Mouse (Mus musculus): ENCODE results near the gene Foxa3.
"Not testable (repeated sequence)": the region's sequence is repeated elsewhere in the genome, so short reads cannot be mapped to it uniquely, and the experiment has no call there.

Foxa3 gene

DNA sequence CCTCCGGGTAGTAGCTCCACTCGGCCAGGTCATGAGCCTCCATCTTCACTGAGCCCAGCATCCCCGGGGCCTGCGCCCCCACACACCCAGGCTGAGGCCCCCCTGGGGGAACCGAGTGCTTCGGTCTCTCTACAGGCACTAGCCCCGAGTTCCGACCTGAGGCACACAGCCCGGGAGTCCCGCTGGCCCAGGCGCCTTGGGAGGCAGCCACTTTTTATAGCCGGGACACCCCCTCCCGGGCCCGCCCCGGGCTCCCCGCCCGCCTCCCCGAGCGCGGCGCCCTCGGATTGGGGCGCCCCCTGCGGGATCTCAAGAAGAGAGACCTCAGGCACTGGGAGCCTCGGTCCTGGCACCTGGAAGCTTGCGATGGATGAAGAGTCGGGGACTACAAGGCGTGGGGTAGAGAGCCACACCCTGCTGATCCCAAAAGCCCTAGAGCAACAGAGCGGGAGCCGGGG, at the start of gene Foxa3:
Foxa3 (minus strand) TSS at position 182 of the 458 bp plus-strand sequence.
- peak; percentile 84 for DNase-seq (ENCODE audit: low read depth, low spot score)

DNA sequence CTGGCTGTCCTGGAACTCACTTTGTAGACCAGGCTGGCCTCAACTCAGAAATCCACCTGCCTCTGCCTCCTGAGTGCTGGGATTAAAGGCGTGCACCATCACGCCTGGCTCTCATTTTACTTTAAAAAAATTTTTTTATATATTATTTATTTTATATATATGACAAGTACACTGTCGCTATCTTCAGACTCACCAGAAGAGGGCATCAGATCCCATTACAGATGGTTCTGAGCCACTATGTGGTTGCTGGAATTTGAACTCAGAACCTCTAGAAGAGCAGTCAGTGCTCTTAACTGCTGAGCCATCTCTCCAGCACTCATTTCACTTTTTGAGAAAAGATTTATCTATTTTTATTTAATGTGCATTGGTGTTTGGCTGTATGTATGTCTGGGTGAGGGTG, 47.7 kb upstream of the Foxa3 start:
- DNase-seq (ENCODE audit: low read depth, low spot score): not testable (repeated sequence)

DNA sequence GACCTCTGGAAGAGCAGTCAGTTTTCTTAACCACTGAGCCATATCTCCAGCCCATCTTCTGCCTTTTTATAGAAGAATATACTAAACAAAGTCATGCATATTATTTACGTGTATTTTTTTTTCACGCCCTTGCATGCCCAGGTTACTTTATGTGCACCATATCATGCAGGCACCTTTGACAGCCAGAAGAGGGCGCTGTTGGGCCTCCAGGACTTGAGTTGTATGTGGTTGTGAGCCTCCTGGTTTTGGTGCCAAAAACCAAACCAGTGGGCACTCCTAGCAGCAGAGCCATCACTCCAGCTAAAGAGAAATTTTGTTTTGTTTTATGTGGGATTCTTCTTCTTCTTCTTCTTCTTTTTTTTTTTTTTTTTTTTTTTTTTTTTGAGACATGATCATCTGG, 46.2 kb upstream of the Foxa3 start:
- peak; percentile 66 for DNase-seq (ENCODE audit: low read depth, low spot score)

DNA sequence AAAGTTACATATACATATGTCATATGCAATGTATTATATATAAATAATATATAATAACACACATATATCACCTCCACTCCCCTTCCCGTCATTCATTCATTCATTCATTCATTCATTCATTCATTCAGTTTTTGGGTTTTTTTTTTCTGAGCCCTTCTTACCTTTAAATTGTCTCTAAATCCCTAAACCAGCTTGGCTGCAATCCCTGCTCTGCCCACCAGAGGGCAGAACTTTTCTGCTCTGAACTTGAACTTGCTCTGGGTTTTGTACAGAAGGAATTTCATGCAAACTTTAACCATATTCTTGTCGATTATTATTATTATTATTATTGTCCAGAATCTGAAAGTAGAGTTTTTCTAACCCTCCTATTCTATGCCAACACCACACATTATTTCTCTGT, 45.4 kb upstream of the Foxa3 start:
- DNase-seq (ENCODE audit: low read depth, low spot score): peak; percentile 83

DNA sequence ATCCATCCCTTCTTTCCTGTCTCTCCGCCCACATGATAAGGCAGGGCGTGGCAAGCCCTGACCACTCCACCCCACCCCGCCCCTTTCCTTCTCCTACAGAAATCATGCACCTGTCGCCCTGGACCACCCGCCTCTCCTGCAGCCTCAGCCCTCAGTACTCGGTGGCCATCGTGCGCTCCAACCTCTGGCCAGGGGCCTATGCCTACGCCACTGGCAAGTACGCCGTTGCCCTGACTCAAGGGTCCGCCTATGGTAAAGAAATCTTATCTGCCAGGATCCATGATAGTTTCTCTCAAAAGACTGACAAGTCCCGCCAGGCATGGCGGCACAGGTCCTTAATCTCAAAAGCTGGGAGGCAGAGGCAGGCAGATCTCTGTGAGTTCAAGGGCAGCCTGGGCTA, 44.6 kb upstream of the Foxa3 start:
- no peak for DNase-seq (ENCODE audit: low read depth, low spot score)

DNA sequence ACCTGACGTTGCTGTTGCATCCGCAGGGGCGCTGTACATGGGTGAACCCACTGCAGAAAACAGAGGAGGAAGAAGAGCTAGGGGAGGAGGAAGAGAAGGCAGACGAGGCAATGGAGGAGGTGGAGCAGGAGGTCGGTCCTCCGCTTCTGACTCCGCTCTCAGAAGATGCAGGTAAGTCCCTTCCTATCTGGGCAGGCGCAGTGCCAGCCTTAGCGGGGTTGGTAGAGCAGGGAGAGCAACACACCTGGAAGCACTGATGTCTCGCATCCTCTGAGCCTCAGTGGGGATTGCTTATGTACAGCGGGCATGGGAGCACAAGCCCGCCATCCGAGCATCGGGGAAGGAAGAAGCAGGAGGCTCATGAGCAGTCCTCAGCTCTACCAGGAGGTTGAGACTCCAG, 43.7 kb upstream of the Foxa3 start:
- no peak for DNase-seq (ENCODE audit: low read depth, low spot score)

DNA sequence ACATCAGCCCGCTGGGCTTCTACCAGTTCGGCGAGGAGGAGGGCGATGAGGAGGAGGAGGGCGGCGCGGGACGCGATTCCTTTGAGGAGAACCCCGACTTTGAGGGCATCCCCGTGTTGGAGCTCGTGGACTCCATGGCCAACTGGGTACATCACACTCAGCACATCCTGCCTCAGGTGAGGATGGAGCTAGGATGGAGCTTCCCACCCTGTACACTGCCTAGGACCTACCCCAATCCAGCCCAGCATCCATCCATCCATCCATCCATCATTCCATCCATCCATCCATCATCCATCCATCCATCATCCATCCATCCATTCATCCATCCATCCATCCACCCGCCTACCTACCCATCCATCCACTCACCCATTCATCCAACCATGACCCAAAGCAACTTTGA, 42.6 kb upstream of the Foxa3 start:
- no peak for DNase-seq (ENCODE audit: low read depth, low spot score)

DNA sequence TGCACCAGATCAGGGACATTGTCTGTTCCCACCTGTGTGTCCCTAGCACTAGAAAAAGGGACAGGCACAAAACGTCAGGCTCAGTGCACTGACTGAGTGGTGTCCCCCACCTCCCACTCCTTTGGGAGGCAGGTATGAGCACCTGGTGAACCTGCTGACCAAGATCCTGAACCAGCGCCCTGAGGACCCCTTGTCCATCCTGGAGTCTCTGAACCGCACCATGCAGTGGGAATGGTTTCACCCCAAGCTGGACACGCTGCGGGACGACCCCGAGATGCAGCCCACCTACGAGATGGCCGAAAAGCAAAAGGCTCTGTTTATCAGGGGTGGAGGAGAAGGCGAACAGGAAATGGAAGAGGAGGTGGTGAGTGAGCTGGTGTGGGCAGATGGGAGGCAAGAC, 34.1 kb upstream of the Foxa3 start:
- DNase-seq (ENCODE audit: low read depth, low spot score): no peak

DNA sequence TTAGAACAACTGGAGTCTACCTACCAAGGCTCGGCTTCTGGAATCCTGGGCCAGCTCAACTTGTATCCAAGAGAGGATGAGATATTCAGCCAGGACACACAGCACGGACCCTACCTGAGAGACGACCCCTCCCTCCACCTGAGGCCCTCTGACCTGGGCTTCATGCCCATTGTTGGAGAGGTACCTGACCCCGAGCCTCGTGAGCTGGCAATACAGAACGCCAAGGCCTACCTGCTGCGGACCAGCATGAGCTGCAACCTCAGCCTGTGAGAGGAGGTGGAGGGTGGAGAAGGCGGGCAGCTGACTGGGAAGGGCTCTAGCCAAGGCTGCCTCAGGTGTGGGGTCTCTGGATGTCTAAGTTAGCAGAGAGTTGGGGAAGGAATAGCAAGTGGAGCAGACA, 31.8 kb upstream of the Foxa3 start:
- no peak for DNase-seq (ENCODE audit: low read depth, low spot score)

DNA sequence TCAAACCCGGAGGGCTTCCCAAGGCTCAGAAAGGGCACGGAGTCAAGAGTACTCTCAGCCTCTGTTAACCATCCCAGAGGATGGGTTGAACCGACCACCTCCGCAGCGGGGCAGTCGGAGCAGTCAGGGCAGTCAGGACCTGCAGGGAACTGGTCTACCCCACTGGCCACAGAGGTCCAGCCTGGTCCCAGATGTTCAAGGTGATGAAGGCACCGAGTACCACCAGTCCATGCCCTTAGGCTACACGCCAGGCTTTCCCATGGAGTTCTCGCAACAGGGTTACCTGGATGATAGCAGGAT, 31.4 kb upstream of the Foxa3 start:
- no peak for DNase-seq (ENCODE audit: low read depth, low spot score)

DNA sequence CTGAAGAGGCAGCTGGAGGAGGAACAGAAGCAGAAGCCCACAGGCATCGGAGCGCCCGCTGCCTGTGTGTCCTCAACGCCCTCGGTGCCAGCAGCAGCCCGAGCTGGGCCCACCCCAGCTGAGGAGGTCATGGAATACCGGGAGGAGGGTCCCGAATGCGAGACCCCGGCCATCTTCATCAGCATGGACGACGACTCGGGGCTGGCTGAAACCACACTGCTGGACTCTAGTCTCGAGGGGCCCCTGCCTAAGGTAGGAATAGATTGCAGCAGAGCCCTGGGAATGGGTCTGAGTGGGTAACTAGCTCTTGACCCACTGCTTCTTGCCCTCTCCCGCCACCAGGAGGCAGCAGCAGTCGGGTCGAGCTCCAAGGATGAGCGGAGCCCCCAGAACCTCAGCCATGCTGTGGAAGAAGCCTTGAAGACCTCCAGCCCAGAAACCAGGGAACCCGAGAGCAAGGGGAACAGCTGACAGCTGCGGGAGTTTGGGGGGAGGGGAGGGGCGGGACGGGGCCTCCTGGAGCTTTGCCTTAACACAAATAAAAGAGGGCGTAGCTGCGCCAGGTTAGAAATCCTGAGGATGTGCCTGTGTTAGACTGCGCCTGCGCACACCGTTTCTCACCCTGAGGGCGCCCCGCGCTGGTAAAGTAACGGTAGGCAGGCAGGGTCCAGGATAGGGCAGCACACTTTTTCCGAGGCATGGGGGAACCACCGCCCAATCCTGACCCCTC, 30.9 kb upstream of the Foxa3 start, which contains the start of gene Rsph6a:
Rsph6a (plus strand) TSS at position 644 of the 730 bp plus-strand sequence.
- peak; percentile 88 for DNase-seq (ENCODE audit: low read depth, low spot score)

DNA sequence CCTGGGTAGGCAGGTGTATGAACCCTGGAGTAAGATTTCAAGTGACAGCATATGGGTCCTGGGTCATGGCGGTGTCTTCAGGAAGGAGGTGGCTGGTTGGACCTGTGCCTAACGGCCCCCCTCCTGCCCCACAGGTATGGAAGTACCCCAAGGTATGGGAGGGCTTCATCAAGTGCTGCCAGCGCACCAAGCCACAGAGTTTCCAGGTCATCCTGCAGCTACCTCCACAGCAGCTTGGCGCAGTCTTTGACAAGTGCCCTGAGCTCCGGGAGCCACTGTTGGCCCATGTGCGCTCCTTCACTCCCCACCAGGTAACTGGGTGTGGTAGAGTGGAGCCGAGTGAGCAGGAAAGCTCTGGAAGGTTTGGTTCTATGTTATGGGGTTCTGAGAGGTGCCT, 29.8 kb upstream of the Foxa3 start:
- no peak for DNase-seq (ENCODE audit: low read depth, low spot score)

DNA sequence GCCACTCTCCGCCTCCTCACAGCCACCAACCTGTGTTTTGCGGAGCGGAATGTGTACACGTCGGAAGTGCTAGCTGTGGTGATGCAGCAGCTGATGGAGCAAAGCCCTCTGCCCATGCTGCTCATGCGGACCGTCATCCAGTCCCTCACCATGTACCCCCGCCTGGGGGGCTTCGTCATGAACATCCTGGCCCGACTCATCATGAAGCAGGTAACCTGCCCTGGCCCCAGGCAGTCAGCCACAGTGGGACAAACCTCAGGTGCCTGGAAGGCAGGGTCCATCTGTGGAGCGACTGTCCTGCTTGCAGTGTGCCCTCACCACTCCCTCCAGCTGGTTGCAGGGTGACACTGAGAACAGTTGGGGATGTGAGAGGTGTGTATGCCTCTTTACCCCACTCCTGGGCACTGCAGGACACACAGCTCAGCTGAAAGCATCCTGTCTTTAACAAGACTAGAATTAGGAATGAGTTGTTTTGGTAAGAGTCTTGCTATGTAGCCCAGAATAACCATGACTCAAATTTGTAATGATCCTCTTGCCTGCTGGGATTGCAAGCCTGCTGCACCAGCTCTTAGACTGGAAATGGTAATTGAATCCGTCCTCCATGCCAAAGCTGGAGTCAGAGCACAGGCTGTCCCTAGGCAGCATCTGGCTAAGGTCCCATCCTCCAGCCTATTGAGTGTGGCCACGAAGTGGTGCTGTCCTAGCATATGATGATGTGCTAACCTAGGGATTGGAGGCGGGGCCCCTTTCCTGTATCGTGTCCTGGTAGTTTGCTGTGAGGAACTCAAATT, 29.2 kb upstream of the Foxa3 start:
- DNase-seq (ENCODE audit: low read depth, low spot score): no peak

DNA sequence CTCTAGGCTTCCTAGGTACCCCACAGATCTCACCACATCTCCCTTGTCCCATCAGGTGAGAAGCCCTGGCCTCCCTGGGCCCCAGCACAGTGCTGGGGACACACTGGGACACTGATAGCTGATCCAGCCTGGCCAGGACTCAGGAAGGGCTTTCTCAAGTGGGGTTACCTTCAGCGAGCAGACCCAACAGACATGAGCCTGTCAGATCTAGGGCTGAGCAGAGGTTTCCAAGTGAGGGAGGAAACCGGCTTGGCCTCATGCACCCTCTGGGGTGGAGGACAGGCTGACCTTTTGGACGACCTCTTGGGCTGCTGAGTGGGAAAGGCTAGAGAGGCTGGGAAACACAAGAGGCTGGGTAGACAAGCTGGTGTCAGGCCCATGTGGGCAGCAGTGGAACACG, 27.8 kb upstream of the Foxa3 start:
- no peak for DNase-seq (ENCODE audit: low read depth, low spot score)

DNA sequence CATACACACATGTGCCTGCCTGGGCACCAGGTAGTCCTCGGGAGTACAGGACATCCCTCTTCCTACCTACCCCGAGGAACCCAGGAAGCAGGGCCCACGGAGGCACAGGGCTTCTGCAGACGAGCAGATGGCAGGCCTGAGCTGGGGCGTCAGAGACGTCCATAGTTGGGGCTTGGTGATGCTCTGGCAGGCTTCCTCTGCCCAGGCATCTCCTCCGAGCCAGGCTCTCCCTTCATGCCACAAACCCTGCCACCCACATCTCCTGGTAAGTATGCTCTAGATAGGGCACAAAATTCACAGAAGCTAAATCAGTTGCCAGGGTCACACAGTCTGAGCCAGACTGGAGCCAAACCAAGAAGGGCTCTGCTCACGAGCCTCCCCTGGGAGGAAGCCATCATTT, 26.8 kb upstream of the Foxa3 start:
- DNase-seq (ENCODE audit: low read depth, low spot score): no peak

DNA sequence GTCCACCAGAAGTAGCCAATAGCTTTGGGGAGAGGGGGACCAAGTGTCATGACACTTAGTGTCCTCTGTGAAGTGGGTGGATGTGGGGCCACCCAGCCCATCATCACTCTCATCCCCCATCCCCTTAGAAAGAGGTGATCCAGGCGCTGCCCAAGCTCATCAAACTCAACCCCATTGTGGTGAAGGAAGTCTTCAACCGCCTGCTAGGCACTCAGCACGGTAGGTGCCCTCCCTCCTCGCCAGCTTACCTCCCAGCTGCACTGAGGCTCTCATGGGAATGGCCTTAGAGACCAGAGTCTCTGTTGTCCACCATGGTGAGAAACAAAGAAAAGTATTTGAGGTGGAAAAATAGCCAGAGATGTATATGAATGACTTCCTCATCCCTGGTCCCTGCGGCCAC, 25.9 kb upstream of the Foxa3 start:
- no peak for DNase-seq (ENCODE audit: low read depth, low spot score)

DNA sequence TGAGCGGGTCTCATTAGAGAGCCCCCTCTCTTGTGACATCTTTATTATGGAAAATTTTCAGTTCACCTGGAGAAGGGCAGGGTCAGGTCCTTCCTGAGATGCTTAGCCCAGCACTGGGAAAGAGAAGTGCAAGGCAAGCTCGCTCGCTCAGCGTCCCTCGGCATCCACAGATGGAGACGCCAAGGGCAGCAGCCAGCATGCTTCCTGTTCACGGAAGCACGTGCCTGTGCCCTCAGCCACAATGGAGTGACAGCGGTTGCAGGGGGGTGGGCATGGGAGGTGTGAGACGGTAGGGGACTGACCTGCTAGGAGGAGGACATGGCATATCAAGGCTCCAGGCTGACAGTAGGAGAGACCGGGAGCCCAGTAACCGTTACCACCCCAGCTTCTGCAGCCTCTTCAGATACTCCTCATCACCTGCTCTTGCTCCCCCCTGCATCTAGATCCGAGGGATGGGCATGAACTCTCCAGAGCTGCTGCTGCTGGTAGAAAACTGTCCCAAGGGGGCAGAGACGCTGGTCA, 24.7 kb upstream of the Foxa3 start:
- no peak for DNase-seq (ENCODE audit: low read depth, low spot score)

DNA sequence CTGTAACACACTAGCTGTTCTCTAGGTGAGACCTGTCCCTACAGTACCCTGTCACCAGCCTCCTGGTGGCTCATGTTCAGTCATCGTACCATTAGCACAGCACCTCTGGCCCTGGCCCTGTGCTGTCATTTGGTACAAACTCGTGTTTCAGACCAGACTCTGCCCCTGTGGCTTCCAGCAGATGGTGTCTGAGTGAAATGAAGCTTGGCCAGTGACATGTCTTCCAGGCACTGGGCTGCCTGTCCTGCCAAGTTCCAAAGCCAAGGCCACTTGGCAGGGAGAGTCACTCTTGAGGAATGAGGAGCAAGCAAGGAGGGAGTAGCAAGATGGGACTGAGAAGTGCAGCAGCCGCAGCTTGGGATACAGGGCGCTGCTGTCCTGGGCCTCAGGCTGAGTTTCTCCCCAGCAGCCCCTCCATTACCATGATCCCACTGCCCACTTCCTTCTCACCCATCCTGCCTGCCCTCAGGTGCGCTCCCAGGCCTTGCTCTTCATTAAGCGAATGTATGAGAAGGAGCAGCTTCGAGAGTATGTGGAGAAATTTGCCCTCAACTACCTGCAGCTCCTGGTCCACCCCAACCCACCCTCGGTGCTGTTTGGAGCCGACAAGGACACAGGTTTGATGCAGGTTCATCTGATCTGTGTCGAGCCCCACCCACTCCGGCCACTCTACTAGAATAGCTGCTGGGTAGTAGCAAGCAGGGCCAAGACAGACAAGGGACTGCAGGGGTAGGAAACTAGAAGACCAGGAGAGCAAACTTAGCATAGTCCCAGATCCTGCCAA, 23.1 kb upstream of the Foxa3 start:
- no peak for DNase-seq (ENCODE audit: low read depth, low spot score)

DNA sequence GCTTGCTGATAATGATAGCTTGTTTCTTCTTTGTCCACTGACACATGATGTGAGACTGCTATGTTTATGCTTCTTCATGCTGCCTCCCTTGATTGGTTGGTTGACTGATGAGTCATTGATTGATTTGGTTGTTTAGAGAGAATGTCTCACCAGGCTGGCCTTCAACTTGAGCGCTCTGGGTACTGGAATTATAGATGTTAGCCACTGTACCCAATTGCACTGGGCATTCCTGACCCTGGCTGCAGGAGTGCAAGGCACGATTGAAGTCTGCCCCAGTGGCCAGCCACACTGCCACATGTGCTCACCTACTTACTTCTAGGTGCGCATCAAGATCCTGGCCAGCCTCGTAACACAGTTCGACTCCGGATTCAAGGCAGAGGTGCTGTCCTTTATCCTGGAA, 21.3 kb upstream of the Foxa3 start:
- DNase-seq (ENCODE audit: low read depth, low spot score): no peak

DNA sequence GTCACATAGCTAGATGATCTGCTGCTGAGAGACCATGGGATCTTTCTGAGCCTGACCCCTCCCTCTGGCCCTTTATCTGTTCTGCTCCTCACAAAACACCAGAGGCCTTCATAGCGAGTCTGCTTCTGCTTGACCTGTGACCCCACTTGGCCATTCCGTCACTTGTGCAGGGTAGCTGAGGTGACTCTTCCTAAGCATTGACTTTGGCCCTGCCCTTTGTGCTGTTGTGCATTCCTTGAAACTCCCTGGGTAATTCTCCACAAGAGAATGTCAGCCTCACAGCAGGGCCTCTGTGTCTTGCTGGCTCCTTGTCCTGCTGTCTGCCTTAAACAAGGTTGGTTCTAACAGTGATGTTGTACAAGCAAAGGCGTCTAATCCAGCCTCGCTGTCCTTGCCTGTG, 8.3 kb upstream of the Foxa3 start:
- peak; percentile 69 for DNase-seq (ENCODE audit: low read depth, low spot score)

DNA sequence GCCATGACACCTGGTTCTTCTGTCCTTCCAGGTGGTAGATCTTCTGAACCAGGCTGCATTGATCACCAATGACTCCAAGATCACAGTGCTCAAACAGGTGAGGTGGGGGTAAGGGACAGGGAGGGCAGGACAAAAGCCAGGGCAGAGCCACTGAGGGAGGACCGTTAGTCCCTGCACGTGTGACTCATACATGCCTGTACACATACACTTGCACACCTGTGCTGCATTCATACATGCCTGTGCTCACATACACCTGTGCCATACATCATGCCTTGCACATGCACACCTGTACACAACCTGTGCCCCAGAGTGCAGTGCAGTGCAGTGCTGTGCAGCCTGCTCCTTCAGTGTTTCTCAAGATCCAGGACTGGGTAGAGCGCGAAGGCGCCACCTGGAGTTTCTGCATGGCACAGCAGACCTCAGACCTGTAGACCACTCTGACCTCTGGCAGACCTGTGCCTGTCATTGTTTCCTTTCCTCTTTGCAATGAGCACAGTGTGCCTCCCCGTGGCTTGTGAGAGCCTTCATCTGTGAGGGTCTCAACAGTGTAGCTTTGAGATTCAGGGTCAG, 5.8 kb upstream of the Foxa3 start:
- DNase-seq (ENCODE audit: low read depth, low spot score): peak; percentile 83

DNA sequence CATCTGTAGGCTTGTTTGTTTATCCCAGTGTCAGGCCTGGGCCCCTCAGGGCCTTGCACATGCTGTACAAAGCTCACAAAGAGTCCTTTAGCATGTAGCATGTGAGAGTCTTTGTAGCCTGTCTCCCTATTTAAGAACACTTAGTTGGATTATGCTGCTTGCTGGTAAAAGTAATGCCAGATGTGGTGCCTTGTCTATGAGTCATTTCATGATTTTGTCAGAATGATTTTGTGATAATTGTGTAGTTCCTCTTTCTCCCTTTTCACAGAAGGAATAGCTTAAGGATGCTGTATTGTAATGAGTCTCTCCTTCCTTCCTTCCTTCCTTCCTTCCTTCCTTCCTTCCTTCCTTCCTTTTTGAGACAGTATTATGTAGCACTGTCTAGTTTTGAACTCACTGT, 4.7 kb upstream of the Foxa3 start:
- no peak for DNase-seq (ENCODE audit: low read depth, low spot score)

Data from R1 (cell line).